Mouse (Mus musculus) heart, adult 10 weeks (tissue): ENCODE measurements around the gene Pmel. TPM values are rescaled to one million over a fixed set of nuclear protein-coding genes. Genes with fewer than 3 reads are reported as not detected.

Experiments used
- polyA plus RNA-seq: library from polyadenylated mRNA; stranded (reverse); fragments of 350-450 nt; fragmentation: Illumina TruSeq; extraction: RNeasy Lipid Tissue Mini Kit (QIAGEN cat#74804); gene quantifications from one replicate; pipeline ENCODE4 v1.2.3, GENCODE M21; 2014; ENCODE audit warnings: low read depth, low replicate concordance

The Pmel gene
- 0.26 TPM for polyA plus RNA-seq

DNA sequence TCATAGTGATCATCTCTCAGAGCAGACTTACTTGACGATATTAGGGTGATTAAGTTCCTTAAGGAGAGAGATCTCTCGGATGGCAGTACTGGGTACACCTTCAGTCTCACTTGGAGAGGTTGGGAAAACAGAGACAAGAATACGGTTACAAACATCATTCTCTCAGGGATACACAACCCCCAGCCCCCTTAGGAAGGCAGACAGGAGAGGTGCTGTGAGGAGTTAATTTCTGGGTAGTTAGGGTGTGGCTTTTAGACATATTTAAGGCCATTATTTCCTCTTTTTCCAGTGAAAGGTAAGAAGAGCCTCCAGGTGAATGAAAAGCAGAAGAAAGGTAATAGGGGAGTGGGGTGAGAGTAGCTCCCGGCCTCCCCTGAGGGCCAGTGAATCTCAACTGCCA lies at the start of gene Pmel:
Gene Pmel (plus strand): TSS at position 301 of the 400 bp plus-strand sequence.

DNA sequence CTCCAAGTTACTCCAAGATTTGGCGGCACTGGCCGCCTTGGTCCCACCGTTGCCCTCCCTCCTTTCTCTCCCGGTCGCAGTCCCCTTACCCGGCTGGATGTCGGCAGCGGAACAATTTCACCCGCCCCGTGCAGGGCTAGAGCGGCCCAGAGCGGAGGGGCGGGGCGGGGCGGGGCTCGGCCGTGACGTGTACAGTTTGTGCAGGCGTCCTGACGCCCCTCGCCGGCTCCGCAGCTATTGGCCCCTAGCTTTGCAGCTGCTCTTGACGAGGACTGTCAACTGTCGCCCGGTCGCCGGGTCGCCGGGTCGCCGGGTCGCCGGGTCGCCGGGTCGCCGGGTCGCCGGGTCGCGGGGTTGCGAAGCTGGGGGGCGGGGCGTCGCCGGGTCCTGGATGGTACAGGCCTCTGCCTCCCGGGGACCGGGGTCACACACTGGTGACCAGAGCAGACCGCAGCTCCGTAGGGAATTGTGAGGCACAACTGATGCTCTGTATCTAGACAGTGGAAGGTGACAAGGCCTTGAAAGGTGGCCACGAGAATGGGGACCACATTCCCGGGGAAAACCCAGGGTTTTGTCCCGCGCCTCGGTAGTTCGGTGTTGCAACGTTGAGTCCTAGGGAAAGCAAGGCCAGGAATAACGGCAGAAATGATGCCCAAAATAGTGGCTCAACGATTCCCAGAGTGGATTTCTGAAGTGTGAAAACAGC lies 30.1 kb upstream of the Pmel start, which contains the start of gene Suox:
Gene Suox (minus strand): TSS at position 311 of the 706 bp plus-strand sequence.

GRCm38 (mm10) chr10:128695992-128696807 lies 7.8 kb upstream of the Pmel start, which contains the start of gene Rab5b:
Rab5b (minus strand) TSS chr10:128696264.

DNA sequence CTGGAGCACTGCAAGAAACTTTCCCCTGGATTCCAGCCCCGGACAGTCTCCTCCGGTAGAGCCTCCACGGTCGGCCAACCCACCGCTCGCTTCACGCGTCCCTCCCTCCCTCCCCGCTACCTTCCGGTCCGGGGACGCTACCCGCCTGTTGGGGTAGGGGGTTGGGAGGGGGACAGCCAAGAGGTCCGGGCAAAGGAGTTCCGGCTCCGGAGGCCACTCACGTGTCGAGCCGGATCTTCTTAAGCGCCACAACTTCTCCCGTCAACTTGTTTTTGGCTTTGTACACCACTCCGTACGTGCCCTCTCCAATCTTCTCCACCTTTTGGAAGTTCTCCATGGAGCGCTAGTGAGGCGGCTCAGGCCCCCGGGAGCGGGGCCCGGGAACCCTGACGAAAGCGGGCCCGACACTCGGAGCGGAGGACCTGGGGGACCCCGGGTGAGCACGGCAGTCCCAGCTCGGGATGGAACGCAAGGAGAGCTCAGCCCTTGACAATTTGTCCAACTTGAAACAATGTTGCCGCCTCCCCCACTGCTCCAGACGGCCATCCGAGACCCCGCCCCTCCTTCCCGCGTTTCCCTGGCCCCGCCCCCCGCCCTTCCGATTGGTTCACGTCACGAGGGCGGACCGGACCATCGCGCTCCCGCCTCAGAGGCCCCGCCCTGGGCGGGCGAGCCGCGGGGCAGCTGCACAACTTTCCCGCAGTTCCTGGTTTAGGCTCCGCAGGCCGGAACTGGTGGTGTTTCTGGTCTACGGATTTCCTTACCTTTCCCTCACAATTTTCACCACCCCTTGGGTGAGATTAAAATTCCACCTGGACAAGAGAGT lies 709 bp downstream of the Pmel start, which contains the start of gene Cdk2:
Gene Cdk2 (minus strand): TSS at position 541 of the 826 bp plus-strand sequence.

DNA sequence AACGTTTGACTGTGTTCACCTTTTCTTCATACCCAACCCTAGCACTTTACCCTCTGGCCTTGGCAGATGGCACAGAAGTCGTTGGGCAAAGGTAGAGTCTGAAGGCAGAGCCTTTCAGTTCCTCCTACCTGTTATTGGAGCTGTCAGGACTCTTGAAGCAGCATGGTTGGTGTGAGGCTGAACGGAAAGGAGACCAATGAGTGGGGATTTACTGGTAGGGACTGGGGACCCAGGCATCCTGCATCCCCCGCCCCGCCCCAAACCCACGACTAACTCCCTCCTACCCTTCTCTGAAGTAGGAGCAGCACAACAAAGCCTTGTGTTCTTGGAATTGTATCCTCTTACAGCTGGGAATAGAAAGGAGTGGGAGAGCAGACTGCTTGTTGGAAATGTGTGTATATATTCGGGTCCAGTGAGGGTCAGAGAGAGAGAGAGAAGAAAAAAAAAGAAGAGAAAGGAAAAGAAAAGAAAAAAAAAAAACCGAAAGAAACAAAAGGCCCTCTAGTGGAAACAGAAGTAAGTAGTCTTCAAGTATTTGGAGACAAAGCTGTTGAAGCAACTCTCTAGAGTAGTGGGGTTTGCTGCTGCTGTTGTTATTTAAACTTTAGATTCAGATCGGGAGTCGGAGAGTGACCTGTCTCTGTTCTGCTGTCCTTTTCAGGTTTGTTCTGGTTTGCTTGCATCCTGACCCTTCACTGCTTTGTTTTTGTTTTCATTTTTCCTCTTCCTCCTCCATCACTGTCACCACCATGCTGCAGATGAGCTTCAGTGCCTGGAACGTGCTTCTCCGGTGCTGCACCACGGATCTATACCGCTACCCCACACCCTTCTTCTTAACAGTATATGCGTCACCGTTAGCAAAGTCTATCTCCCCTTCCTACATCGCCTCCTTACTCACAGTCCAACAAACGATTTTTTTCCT lies 40.9 kb downstream of the Pmel start, which contains the start of gene Dgka:
Gene Dgka (minus strand): TSS at position 176 of the 922 bp plus-strand sequence.

DNA sequence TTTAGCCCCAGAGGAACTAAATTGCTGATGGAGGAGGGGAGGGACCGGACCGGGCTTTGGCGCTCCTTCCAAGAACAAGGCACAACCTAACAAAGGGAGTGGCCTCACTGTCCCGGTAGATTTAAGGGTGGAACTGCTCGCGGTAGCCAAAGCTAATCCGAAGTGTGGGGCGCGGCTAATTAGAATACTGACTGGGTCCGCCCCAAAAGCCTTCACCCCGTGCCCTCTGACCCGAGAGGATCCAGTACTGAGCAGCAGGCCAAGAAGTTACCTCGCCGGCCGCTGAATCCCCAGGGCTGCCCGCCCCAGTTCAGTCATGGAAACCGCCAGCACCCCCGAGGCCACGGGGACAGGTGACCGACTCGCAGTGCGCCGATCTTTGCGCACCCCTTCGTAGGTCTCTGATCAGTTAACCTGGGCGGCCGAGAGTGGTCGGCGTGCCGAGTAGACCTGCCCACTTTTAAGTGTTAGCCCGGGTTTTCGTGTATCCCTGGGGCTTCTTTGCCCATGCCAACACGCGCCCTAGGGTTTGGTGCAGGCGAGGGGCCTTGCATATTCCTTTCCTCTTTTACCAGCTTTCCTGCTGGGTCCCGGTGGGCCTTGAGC lies 43.8 kb downstream of the Pmel start, which contains the start of gene Pym1:
Gene Pym1 (plus strand): TSS at position 244 of the 606 bp plus-strand sequence.

Other genes with a start within 250 kb of the Pmel start
- gene Smarcc2, start 244.9 kb upstream of the Pmel start, polyA plus RNA-seq = 56.7 TPM
- 525 TPM for gene Myl6, start 210.1 kb upstream of the Pmel start, polyA plus RNA-seq
- 3.0 TPM for gene Myl6b, start 205.5 kb upstream of the Pmel start, polyA plus RNA-seq
- 20.8 TPM for gene Esyt1, start 178.3 kb upstream of the Pmel start, polyA plus RNA-seq
- gene Zc3h10, start 156.4 kb upstream of the Pmel start, polyA plus RNA-seq = 7.1 TPM
- 918 TPM for gene Rpl41, start 154.9 kb upstream of the Pmel start, polyA plus RNA-seq
- gene Pa2g4, start 138.2 kb upstream of the Pmel start, polyA plus RNA-seq = 56.0 TPM
- 7.1 TPM for gene Erbb3, start 114.5 kb upstream of the Pmel start, polyA plus RNA-seq
- 328 TPM for gene Rps26, start 77.4 kb upstream of the Pmel start, polyA plus RNA-seq
- 0.37 TPM for gene Ikzf4, start 58.2 kb upstream of the Pmel start, polyA plus RNA-seq
- 27.1 TPM for gene Suox, start 30.1 kb upstream of the Pmel start, polyA plus RNA-seq
- gene Rab5b, start 7.9 kb upstream of the Pmel start, polyA plus RNA-seq = 82.2 TPM
- 13.9 TPM for gene Cdk2, start 836 bp downstream of the Pmel start, polyA plus RNA-seq
- gene Dgka, start 40.7 kb downstream of the Pmel start, polyA plus RNA-seq = 12.8 TPM
- 9.7 TPM for gene Pym1, start 43.7 kb downstream of the Pmel start, polyA plus RNA-seq
- 1.7 TPM for gene Mmp19, start 86.7 kb downstream of the Pmel start, polyA plus RNA-seq
- 30.3 TPM for gene Dnajc14, start 99.9 kb downstream of the Pmel start, polyA plus RNA-seq
- 9.2 TPM for gene Tmem198b, start 100.2 kb downstream of the Pmel start, polyA plus RNA-seq
- 89.3 TPM for gene Sarnp, start 113.1 kb downstream of the Pmel start, polyA plus RNA-seq
- gene Ormdl2, start 117.5 kb downstream of the Pmel start, polyA plus RNA-seq = 14.6 TPM
- gene Gdf11, start 187.5 kb downstream of the Pmel start, polyA plus RNA-seq = 0.97 TPM
- 176 TPM for gene Cd63, start 196.8 kb downstream of the Pmel start, polyA plus RNA-seq
- gene Rdh5, start 218.7 kb downstream of the Pmel start, polyA plus RNA-seq = 13.4 TPM
- 352 TPM for gene Bloc1s1, start 219.8 kb downstream of the Pmel start, polyA plus RNA-seq
- 122 TPM for gene Itga7, start 229.6 kb downstream of the Pmel start, polyA plus RNA-seq